Mouse (Mus musculus): ENCODE results near the gene Donson.
"Not testable (repeated sequence)": the region's sequence is repeated elsewhere in the genome, so short reads cannot be mapped to it uniquely, and the experiment has no call there.

Gene Donson

GRCm38 (mm10) chr16:91688023-91688618, 449 bp downstream of the Donson start:
- DNase-seq (ENCODE audit: low read depth, low spot score) = peak; percentile 55

- DNase-seq (ENCODE audit: low read depth, low spot score) = no peak
Measured at GRCm38 (mm10) chr16:91686369-91686768, 2.2 kb downstream of the Donson start.

DNA sequence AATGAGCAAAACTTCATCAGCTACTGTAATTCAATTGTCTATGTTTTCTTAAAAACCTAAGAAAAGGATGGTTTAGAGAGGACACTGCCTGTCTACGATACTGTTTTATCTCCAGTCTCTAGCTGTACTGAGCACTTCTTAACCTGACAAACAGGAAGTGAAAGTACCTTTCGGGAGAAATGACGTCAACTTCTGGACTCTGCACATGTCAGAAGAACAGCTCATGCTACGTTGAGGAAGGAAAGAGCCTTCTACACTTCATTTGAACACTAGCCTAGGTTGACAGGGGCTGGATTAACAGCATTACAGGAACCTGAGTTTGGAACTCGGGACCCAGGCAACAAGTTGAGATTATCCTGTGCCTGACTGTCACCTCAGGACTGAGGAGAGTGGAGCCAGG, 3.0 kb downstream of the Donson start:
- no peak for DNase-seq (ENCODE audit: low read depth, low spot score)

- DNase-seq (ENCODE audit: low read depth, low spot score) = no peak
Measured at GRCm38 (mm10) chr16:91680656-91681055, 7.9 kb downstream of the Donson start.

- no peak for DNase-seq (ENCODE audit: low read depth, low spot score)
Measured at GRCm38 (mm10) chr16:91678147-91678911, 10.2 kb downstream of the Donson start.

DNA sequence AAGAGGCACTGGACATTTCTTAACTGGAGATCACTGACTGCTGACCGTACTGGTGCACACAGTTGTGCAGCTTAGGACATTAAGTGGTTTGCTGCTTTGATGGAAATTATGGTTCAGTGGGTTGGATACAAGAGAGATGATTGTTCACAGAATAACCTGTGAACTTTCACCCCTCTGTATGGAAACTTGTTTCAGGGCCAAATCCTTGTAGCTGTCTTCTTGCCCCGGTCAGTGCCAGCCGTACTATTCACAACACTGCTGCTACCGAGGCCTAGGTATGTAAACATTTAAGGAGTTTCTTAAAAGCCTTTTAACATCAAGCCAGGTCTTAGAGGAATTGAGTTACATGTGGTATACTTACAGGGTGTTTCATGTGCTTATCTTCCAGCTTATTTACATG, 14.1 kb downstream of the Donson start:
- no peak for DNase-seq (ENCODE audit: low read depth, low spot score)

GRCm38 (mm10) chr16:91663795-91664194, 24.8 kb downstream of the Donson start:
- no peak for DNase-seq (ENCODE audit: low read depth, low spot score)

DNA sequence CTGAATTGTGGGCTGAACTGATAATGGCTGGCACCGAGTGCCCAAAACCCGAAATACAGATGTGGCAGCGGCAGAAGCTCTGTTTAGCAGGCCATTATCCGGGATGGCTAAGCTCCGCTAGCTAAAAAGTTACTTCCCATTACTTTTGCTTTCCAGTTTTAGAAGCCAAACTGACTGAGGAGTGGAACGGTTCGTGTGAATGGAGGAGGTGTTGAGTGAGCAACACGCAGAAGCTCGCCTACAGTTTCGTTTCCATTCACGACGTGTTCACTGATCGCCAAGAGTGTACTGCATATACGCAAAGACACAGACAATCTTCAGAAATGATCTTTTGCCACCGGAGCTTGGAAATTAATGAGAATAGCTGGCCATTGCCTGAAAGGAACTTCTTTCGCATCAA, 26.2 kb downstream of the Donson start:
- no peak for DNase-seq (ENCODE audit: low read depth, low spot score)

DNA sequence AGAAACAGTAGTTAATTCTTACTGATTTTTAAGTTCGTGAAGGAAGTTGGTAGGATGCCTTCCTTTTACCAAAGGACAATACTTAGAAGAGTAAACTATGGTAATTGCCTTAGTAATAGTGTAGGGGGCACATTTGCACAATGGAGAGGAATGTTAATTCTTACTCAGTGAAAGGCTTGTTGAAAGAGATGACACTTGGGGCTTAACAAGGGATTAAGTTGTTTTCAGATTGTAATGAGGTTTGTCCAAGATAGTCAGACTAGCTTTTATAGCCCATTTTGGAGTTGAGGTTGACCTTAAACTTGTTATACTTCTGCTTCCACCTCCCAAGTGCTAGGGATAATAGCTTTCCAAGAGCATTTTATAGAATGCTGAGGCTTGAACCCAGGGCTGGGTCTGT, 27.2 kb downstream of the Donson start:
- DNase-seq (ENCODE audit: low read depth, low spot score) = peak; percentile 53

DNA sequence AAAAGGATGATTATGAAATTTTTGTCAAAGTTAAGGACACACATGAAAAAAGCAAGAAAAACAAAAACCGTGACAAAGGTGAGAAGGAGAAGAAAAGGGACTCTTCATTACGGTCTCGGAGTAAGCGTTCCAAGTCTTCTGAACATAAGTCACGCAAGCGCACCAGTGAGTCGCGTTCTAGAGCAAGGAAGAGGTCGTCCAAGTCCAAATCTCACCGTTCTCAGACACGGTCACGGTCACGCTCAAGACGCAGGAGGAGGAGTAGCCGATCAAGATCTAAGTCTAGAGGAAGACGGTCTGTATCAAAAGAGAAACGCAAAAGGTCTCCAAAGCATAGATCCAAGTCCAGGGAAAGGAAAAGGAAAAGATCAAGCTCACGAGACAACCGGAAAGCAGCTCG, 28.8 kb downstream of the Donson start:
- no peak for DNase-seq (ENCODE audit: low read depth, low spot score)

GRCm38 (mm10) chr16:91658471-91658870, 30.1 kb downstream of the Donson start:
- no peak for DNase-seq (ENCODE audit: low read depth, low spot score)

DNA sequence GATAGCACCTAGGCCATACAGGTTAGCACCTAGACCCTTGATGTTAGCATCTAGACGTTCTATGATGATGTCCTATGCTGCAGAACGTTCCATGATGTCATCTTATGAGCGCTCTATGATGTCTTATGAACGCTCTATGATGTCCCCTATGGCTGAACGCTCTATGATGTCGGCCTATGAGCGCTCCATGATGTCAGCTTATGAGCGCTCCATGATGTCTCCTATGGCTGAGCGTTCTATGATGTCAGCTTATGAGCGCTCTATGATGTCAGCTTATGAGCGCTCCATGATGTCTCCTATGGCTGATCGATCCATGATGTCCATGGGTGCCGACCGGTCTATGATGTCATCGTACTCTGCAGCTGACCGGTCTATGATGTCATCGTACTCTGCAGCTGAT, 31.3 kb downstream of the Donson start:
- DNase-seq (ENCODE audit: low read depth, low spot score) = no peak

DNA sequence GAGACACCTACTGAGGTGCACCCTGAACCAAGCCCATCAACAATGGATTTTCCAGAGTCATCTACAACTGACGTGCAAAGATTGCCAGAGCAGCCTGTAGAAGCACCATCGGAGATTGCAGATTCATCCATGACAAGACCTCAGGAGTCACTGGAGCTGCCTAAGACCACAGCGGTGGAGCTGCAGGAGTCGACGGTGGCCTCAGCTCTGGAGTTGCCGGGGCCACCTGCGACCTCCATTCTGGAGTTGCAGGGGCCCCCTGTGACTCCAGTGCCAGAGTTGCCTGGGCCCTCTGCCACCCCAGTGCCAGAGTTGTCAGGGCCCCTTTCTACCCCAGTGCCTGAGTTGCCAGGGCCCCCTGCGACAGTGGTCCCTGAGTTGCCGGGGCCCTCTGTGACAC, 33.3 kb downstream of the Donson start:
- no peak for DNase-seq (ENCODE audit: low read depth, low spot score)

- DNase-seq (ENCODE audit: low read depth, low spot score) = no peak
Measured at GRCm38 (mm10) chr16:91652191-91652590, 36.4 kb downstream of the Donson start.

- DNase-seq (ENCODE audit: low read depth, low spot score) = no peak
Measured at GRCm38 (mm10) chr16:91649781-91650180, 38.8 kb downstream of the Donson start.

- peak; percentile 23 for DNase-seq (ENCODE audit: low read depth, low spot score)
Measured at GRCm38 (mm10) chr16:91649246-91649645, 39.3 kb downstream of the Donson start.

DNA sequence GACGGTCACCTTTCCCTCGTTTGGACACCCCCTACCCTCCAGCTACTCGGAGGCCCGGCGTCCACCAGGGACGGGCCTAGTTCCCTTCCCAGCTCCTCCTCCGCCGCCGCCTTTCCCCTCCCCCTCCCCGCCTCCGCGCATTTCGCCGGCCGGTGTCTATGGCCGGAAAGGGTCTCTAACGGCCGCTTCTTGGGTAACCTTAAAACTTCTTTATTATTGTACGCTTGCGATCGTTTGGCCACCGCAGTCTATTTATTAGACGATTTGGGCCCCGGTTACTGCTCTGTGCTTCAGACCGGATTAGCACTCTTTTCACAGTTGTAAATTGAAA, 40.4 kb downstream of the Donson start:
- DNase-seq (ENCODE audit: low read depth, low spot score) = peak; percentile 78

DNA sequence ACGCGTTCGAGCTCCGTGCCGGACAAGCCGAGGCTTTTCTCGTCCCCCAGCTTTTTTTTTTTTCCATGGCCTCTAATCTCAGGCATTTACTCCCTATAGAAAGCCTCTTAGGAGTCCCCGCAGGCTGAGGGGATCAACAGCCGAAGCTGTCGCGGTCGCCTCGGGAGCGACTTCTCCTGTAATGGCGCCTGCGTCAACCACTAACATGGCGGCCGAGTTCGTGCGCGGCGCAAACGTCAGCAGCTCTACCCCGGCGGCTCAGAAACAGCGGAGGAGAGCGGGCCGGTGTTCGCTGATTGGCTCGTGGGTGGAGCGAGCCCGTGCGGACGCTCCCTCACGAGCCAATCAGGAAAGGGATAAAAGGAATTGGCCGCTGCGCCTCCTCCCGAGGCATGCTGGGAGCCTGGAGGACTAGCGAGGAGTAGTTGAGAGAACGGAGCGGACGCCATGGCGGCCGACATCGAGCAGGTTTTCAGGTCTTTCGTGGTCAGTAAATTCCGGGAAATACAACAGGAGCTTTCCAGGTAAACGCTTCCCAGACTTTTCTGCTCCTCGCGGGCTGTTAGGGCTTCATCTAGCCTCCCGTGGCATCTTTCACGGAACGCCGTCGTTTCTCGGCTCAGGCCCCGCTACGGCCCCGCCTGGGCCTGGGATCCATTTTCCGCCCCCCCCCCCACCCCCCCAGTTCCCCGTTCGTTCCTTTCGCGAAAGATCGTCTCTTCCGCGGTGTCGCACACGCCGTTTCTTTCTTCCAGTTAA, 40.9 kb downstream of the Donson start, which contains the start of gene Son:
Gene Son, plus strand, starts transcription at position 46 of the 759 bp plus-strand sequence.
- peak; percentile 98 for DNase-seq (ENCODE audit: low read depth, low spot score)

DNA sequence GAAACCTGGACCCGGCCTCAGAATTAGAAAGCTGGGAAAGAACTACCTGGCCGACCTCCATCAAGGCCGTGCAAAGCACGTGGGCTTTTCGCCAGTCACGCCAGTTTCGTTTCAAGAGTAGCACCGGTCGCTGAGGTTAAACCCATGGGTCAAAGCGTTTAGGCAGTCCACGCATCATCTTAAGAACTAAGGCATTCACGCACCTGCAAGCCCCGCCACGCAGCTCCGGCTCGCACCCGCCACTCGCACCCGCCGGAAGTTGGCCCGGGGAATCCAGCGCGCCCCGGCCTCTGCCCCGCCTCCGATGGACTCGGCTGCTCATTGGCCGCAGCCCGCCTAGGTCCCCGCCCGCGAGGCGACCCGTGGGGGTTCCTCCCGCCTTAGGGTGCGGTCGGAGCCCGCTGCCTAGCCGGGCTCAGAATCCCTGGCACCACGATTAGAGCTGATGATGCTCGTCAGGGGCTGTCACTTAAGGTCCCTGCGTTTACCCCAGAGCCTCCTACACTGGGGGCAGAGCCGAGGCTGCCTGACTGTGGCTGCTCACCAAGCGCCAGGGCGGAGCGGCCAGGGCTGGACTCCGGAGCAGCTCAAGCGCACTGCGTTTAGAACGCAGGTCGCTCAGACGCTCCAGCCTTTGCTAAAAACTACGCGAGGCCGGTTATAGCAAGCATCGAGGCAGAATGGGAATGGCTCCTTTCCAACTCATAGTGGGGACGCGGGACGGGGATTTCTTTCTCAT, 41.7 kb downstream of the Donson start, which contains the start of gene Gart:
Gene Gart, minus strand, starts transcription at position 272 of the 739 bp plus-strand sequence.
- peak; percentile 89 for DNase-seq (ENCODE audit: low read depth, low spot score)

GRCm38 (mm10) chr16:91645995-91646602, 42.5 kb downstream of the Donson start:
- peak; percentile 65 for DNase-seq (ENCODE audit: low read depth, low spot score)

DNA sequence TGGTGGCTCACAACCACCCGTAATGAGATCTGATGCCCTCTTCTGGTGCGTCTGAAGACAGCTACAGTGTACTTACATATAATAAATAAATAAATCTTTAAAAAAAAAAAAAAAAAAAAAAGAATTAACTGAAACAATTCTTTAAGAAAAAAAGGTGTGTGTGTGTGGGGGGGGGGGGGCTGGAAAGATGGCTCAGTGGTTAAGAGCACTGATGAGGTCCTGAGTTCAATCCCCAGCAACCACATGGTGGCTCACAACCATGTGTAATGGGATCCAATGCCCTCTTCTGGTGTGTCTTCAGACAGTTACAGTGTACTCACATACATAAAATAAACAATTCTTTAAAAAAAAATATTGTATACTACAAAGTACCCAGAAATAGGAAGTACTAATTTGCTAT, 43.1 kb downstream of the Donson start:
- DNase-seq (ENCODE audit: low read depth, low spot score) = not testable (repeated sequence)
